Mouse (Mus musculus) thymus, postnatal 25 days (tissue): ENCODE measurements around the gene Zg16.

Source experiments
- DNase-seq: peaks from one replicate; pipeline ENCODE4 v3.0.0; 2022

Zg16 gene

DNA sequence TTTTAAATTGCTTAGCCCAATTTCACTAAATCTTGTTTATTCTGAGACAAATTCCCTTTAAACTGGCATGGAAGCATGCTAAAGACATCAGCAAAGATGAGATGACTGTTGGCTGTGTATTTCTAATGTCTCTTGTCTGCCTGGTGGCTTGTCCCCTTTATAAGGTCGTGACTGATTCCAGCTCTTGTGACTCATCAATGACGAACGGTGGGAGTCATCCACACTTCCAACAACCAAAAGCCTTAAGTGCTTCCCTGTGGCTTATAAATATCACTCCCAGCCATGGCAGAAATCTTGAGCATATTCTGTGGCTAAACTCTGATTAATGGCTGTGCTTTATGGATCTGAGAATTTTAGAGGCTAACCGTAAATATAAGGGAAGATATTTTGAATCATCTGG lies 20.8 kb downstream of the Zg16 start:
- no peak for DNase-seq

DNA sequence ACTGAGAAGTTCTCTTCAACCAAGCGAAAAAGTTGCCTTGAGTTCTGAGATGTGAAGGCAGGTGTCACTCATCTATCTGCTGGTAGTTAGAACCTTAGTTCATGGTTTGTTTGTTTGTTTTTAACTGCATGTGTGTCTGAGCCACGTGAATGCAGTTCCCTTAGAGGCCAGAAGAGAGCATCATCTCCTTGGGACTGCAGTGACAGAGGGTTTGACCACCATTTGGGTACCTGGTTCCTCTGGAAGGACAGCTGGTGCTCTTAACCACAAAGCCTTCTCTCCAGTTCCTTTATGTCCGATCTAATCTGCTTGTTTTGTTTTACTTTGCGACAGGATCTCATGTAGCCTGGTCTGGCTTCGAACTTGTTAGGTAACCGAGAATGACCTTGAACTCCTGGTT lies 21.6 kb downstream of the Zg16 start:
- no peak for DNase-seq

DNA sequence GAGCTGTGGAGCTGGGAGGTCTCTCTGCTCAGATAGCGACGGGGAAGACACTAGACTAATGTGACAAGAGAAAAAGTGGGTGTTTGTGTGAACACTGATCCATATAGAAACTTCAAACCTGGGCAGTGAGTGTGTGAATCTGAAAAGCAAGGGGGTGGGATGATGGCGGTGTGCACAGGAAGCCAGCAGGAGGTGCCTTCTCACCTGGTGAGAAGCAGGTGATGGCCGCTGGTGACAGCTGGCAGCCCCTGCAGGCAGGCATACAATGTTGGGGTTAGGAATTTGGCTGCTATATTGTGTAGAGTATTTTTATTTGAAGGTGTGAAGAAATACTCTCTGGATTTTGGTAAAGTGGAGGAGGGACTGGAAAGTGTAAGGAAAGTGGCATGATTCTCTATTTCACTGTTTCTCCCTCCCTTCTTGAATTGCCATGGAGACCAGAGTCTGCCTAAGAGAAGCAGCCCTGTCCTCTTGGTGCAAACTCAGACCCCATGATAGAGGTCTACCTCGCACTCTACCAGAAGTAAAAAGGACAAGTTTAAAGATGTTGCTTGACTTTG lies 32.0 kb downstream of the Zg16 start:
- DNase-seq, result peak; percentile 46

DNA sequence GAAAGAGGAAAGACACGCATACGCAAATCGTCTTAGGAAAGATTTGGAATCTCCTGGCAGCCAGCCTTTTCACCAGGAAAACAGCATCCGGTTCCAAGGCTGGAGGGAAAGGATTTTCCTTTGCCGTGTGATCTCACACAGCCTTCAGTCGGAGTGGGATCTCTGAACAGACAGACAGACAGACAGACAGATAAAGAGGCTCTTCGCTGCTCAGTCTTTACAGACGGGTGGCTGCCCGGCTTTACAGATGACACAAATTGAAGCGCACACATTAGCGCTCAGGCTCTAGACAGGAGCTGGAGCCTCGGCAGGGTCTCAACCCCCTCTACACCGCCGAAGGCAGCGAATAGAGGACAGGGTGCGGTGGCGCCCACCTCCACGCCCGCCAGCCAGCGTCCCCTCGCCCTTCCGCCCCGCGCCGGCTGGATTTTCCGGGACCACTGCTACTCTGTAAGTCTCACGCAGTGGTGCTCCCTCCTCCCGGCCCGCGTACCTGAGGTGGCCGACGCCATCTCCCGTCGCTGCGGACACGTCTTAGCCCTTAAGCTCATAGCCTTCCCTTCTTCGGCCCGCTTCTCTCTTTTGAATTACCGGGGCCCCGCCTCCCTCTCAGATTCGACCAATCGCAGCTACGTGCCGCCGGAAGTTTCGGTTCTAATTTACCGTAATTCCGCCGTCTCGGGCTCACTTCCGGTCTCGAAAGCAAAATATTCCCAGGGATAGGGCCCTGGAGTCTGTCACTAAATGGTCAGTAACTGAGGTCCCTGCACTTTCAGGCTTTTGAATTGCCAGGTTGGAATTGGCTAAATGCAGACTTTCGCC lies 45.1 kb downstream of the Zg16 start, which contains the start of gene Kif22:
Kif22 (minus strand) TSS at position 621 of the 822 bp plus-strand sequence.
- DNase-seq, result peak; percentile 90

DNA sequence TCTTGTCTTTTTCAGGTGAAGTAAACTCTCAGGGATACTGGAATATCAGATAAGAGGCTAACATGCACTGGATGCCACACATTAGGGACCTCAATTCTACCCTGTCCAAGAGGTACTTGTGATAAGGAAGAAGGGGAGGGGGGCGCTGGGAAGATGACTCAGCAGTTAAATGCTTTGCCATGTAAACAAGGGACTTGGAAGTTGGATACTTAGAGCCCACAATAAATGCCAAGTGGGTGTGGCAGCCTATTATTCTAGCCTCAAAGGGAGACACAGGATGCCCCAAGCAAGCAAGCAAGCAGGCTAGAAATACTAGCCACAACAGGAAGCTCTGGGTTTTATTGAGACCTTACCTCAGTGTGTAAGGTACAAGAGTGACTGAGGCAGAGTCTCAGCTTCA lies 55.9 kb downstream of the Zg16 start:
- DNase-seq, result no peak

DNA sequence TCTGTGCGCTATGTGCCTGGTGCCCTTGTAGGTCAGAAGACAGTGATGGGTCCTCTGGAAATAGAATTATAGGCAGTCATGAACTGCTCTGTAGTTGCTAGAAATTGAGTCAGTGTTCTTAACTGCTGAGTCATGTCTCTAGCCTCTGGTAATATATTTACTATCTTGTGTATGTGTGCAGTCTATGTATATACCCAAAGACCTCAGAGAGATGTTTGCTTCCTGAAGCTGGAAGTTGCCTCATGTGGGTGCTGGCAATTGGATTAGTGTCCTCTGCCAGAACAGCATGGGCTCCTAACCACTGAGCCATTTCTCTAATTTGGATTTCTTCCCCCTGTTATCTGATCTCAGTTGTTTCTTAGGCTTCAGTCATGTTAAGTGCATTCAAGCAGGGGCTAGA lies 57.0 kb downstream of the Zg16 start:
- no peak for DNase-seq

DNA sequence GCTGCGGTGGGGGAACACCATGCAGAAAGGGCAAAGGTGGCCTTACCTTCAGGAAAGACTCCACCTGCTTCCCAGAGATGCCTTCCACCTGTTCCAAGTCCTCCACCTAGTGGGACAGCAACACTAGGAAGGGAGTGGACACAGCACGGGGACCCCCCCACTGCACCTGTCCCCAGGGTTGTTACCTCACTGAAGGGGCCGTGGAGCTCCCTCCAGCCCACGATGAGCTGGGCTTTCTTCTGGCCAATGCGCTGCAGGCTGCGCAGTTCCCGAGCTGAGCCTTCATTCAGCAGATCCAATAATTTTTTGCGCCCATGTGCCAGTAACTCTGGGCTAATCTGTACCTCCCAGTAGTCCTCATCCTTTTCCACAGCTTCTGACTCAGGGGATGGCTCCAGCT lies 59.2 kb downstream of the Zg16 start:
- DNase-seq, result no peak

DNA sequence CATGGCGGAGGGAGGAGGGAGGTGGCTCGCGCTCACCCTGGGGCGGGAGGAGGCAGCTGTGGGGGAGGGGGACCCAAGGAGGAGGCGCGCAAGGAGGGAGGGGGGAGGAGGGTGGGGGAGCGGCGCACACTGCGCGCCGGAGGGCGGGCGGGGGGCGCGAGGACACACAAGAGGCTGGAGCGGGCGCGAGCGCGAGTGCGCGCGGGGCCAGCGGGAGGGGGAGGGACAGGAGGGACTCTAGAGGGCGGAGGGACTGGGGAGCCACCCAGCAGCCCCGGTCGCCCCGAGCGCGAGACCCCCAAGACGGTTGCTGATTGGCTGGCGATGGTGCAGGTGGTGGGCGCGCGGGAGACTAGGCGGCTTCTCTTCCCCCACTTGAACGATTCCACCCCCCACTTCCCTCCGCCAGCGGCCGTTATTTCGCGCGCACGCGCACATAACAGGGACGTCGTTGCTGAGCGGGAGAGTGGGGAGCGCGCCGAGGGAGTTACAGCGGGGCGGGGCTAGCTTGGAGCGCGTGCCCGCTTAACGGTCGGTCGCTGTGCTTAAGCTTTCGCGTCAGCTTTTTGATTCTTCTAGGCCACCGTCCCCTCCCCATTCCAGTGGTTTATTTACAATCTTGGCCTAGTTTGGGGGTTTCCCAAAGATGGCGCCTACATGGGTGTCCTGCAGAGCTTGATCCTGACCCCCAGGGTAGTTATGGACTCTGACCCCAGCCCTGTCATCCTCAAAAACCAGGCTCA lies 60.0 kb downstream of the Zg16 start, which contains the start of gene Maz:
Maz (minus strand) TSS at position 54 of the 743 bp plus-strand sequence.
- DNase-seq, result peak; percentile 99

DNA sequence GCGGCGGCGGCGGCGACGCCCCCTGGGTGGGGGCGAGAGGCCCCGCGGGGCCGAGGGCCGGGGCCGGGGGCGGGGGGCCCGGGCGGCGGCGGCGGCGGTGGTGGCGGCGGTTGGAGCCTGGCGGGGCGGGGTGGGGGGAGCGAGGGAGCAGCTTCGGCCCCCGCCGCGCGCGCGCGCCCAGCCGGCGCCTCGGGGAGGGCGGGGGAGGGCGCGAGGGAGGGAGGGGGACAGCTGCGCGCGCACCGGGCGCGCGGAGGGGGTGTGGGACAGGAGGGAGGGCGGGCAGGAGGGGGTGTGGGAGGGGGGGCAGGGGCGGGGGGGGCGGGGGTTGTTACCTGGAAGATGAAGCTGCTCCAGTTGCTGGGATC lies 60.5 kb downstream of the Zg16 start:
- DNase-seq, result peak; percentile 86

DNA sequence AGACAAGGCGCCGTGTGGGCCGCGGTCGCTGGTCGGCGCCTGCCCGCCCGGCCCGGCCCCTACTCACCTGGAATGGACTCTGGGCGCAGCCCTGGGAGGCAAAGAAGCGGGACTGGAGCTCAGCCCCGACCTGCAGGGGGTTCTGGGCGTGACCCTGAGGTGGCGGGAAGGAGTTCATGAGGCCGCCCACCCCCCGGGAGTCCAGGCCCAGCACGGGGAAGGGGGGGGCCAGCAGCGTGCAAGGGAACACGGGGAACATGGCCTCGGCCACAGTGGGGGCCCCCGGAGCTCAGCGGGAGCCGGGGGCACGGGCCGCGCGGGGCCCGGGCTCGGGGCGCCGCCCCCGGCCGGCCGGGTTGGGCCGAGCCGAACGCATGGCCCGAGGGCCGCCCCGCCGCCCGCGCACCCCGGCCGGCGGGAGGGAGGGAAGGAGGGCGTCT lies 60.9 kb downstream of the Zg16 start:
- DNase-seq, result peak; percentile 82

DNA sequence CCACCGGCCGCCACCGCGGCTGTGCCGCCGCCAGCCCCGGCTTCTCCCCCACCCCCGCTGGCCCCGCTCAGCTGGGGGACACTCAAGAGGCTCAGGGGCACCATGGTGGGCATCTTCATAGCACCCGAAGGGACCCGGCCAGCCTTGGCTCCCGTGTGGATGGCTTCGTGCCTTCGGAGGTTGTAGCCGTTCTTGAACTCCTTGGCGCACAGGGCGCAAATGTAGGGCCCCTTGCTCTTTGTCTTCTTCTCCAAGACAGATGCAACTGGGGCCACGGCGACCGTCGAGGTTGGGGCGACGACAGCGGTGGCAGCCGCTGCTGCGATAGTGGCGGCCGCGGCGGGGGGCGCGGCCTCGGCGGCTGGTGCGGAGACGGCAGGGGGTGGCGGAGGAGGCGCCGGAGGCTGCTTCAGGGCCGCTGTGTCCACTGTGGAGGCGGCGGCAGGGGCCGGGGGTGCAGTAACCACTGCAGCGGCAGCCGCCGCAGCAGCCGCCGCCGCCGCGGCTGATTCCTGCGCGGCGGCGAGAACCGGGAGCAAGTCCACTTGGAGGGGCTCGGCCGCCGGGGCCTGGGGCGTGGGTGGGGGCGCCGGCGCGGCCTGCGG lies 61.5 kb downstream of the Zg16 start:
- no peak for DNase-seq

DNA sequence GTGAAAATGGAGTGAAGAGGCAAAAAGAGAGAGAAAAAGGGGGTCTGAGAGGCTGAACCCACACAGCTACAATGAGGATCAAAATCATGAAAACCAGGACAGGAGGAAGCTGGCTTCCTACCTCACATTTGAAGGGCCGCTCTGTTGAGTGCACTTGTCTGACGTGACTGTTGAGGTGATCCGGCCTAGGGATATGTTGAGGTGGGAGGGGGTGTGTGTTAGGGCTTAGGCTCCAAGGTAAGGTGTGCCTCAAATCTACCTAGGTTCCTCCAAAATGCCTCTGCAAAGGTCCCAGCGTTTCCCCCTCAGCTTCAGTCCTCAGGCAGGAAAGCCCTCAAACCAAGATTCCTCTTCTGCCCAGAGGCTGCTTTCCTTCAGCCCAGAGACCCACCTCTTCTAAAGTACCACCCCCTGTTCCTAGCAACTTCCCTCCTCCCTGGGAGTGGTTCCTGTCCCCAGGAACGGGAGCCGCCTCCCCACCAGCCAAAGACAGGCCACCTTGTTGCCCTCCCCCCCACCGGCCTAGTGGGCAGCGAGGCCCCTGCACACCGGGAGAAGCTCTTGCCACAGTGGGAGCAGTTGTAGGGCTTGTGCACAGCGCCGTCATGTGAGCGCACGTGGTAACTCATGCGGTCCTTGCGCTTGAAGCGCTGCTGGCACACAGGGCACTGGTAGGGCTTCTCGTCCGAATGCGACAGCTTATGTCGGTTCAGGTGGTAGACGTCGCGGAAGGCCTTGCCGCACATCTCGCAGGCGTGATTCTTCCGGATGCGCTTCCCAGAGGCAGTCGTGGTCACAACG lies 62.2 kb downstream of the Zg16 start:
- peak; percentile 88 for DNase-seq

DNA sequence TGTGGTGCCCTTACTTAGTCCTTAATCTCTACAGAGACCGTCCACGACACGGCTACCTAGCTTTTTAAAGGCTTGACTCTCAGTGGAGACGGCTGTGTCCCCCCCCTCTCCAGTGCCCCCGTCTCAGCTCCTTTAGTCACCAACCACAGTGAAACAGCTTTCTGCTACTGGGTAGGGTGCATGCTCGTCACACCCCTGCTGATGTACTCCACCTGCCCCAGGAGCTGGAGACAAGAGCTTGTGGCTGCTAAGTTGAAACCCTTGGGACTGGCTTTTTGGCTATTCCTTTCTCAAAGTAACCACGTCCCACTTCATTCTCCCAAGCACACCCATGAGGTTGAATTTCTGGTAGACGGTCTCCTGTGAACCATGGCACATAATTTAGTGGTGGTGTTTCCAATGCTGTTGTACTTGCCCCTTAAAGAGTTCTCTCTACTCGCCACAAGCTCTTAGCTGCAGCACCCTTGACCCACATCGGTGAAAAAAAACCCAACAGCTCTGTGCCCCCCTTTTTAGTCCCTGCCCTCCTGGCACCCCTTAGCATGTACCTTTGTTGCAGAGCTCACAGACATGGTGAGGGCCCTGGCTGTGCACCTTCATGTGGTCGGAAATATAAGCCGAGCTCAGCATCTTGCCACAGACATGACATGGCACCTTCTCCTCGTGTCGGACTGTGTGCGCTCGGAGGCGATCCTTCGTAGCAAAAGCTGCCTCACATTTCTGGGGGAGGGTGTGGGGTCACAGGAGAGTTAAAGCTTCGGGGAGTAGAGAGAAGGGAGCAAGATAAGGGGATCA lies 63.0 kb downstream of the Zg16 start:
- peak; percentile 73 for DNase-seq

DNA sequence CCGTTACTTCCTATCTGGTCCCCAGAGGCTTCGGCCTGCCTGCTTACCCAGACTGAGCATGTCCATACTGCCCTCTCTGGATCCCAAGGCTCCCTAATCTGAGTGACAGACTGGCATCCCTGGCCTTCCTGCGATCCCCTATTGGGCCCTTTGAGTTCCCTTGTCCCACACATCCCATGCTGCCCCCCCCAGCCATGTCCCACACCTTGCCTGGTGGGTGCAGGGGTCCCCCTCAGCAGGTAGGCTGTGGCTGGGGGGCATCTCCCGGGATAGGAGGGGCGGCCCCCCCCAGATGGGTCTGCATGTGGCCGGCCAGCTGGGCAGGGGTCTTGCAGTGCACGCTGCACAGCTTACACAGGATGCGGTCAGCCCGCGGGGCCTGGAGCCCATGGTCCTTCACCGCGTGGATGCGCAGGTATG lies 63.8 kb downstream of the Zg16 start:
- no peak for DNase-seq

DNA sequence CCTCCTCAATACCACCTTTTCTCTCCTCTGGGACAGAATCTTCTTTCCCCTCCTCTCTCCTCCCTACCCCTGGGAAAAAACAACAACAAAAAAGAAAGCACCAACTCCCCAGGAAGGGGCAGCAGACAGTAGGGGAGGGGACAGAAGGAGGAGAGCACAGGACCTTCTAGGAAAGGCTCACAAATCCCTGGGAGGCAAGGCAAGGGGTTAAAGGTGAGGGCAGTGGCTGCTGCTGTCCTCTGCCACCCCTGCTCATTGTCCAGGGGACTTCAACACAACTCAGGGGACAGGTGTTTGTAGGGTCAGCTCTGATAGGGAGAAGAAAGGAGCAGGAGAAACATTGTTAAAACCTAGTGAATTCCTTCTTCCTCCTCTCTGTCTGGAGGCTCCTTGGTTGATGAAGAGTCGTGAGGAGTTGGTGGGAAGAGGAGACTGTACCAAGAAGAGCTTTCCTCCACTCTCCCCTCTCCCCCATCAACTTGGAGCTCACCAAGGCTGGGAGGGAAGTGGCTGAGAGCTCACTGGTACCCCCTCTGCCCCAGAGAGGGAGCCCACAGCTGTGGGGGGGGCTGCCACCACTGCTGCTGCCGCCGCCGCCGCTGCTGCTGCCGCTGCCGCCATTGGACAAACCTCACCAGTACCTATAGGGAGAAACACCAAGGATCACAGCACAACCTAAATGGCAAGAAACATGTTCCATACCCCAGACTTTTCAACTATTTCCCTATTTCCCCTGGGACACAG lies 64.4 kb downstream of the Zg16 start:
- DNase-seq, result peak; percentile 40

DNA sequence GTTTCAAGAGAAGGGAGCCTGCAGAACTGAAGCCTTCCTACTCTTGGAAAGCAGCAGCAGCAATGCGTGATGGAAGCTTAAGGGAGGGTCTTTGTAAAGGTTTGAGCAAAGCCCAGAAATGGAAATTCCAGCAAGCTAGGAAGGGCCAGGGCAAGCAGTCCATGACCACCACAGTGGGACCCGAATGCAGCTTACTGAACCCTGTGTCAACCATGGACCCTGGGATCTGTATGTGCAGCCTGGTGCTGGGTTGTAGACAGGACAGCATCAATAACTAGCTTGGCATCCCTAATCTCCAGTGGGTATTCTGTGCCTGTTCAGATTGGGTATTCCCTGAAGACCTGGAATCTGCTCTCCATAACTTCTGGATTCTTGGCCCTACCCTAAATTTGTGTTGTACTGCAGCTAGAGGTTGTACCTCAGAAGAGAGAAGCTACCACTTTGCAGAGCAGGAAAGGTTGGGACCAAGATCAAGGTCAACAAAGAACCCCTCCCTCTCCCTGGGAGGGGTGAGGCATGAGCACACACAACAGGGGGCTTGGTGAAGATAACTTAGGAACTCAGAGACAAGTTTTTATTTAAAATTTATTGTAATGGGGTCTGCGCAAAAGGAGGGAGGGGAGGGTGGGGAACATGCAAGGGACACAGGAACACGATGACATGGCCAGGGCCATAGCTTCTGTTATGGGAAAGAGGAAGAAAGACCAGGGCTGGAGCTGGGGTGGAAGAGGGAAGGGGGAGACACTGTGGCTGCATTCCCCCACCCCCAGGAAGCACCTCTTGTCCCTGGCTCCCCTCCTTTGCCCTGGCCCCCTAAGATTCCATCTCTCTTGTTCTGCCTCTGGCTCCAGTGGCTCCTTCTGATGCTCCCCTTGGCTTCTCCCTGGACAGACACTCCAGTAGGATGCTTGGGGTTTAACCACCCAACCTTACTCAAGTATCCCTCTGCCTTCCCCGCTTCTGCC lies 65.3 kb downstream of the Zg16 start:
- DNase-seq, result no peak

DNA sequence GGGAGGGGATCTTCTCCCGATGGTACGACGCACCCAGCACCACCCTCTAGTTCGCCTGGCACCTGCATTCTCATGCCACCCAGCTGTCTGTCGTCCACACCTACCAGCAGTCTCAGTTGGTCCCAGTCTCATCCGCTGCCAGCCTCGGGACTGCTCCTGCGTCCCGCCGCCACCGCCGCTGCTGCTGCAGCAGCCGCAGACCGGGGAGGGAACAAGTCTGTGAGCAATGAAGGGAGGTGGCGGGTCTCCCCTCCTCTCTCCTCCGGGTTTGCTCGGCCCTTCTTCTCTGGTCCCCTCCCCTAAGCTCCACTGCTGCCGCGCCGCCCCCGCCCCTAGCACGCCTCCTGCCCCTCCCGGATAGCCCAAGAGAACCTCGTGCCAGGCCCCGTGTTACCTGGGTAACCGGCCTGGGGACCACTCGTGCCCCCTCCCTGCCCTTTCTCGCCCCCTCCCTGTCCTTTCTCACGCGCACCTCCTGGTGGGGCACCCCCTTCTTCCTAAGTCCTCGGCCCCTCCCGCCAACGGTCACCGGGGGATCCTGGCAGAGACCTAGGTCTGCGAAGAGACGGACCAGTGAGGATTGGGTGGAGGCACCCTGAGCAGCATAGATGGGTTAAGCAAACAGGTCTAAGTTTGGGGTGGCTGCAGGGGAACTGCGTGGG lies 66.1 kb downstream of the Zg16 start, which contains the start of the genes Gm42742 and Prrt2:
Gm42742 (minus strand) TSS at position 197 of the 662 bp plus-strand sequence.
Prrt2 (minus strand) TSS at position 311 of the 662 bp plus-strand sequence.
- peak; percentile 75 for DNase-seq

DNA sequence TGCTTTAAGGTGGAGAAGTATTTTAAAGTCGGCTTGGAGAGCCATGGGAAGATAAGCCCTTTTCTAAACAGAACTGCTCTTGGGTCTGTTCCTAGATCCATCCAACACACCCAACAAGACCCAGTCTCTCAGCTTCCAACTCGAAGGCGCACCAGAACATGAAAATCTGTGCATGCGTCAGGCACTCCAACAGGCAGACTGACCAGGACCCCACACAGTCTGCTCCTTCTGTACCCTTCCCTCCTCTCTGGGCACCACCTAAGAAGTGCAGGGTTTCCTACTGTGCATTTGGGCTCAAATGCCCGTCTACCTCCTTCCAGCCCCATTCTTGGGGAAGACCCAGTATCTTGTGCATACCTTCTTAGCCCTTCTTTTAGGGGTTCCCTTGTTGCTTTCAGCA lies 66.6 kb downstream of the Zg16 start:
- DNase-seq, result no peak

DNA sequence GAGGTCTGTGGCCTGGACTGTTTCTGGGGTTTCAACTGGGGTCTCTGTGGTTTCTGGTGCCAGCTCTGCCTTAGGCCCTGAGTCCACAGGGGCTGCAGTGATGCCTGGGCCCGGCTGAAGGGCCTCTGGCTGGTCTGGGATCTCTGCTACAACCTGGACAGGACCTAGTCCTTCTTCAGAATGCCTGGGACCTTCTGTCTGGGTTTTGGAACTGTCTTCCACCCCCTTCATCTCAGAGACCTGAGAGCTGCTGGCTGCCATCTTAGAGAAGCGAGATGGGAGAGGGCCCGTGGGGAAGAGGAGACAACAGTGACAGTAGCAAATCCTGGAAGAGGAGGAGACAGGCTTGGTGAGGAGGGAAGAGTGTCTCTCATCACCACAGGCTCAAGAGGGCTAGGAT lies 67.1 kb downstream of the Zg16 start:
- DNase-seq, result no peak
